Mouse (Mus musculus) liver, embryonic 14.5 days (tissue): ENCODE data around the gene 1810055G02Rik.

Experiments
- CTCF ChIP-seq: IDR thresholded peaks from 2 replicates; pipeline ENCODE4 v1.5.1; 2016; ENCODE audit warnings: antibody characterized with exemption, low read depth, control low read depth
- EP300 ChIP-seq: IDR thresholded peaks from 2 replicates; pipeline ENCODE4 v1.6.1; 2016; ENCODE audit warnings: antibody characterized with exemption, low read depth

DNA sequence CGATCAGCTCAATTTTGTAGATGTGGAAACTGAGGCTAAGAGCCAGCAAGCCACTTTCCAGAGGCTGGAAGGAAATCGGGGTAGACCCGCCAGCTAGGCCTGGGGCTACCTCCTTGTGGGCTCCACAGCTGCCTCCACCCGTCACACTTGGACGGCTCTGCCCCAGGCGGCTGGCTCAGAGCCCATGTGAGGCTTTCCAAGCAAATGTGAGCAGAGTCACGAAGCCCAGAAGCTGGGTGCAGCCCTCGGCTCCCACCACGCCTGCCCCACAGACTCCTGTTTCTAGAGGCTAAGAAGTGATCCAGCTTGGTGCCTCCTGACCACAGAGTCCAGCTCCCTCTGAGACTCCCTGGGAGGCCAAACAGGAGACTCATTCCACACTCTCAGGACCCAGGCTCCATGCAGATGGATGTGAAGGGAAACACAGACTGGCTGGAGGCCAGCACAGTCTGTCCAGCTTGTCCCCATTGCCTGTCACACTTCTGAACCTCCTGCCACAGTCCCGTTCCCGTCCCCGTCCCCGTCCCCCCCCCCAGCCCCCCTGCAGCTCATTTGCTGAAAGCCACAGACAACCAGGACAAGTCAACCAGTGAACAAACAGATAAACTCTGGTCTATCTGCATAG, 26.7 kb upstream of the 1810055G02Rik start:
- TF ChIP-seq EP300 (no peak), CTCF (no peak)
